Mouse (Mus musculus) heart, adult 18-20 months (tissue): Measurements from ENCODE around the gene Rnf115. TPM values are rescaled to one million over a fixed set of nuclear protein-coding genes. Genes with fewer than 3 reads are reported as not detected.

Experiments used
- DNase-seq, 2 experiments: peaks; one replicate each; pipeline ENCODE4 v3.0.0; 2021 to 2022; ENCODE audit warnings: mixed read lengths in 1 of 2
- total RNA-seq, 2 experiments: library from RNA; stranded (reverse); gene quantifications; 2 replicates each; pipeline ENCODE4 v1.2.3; 2021

Rnf115 gene
- total RNA-seq, 2 experiments from 2014 or later, result 22.5 to 22.6 TPM

DNA sequence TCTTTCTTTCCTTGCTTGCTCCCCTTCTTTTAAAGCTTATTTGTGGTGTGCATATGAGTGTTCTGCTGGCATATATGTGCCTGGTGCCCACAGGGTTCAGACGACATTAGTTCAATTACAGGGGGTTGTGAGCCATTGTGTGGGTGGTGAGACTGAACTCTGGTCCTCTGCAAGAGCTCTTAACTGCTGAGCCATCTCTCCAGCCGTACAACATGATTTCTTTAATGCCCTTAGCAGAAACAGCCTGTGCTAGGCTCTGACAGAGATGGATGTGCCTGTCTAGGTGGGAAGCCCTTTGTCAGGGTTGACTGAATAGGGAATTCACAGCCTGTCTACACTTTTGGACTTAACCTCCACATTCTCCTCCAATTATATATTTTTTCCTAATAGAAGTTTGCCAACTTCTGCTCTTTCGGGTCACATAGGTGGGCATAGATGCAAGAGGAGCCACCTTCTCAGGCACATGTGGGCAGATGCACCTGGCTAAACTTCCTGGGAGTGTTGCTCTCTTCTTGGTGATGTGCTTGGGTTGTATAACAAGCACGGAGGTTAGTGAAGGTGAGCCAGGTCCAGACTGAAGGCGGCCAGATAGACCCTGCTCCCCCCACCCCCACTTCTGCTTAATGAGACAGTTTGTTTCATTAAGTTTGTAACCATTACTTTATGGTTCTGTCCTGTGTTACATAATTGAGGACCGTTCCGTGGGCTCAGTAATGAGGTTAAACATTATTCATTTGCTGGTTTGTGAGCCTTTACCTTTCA is 107.3 kb downstream of the Rnf115 start:
- no peak for DNase-seq

DNA sequence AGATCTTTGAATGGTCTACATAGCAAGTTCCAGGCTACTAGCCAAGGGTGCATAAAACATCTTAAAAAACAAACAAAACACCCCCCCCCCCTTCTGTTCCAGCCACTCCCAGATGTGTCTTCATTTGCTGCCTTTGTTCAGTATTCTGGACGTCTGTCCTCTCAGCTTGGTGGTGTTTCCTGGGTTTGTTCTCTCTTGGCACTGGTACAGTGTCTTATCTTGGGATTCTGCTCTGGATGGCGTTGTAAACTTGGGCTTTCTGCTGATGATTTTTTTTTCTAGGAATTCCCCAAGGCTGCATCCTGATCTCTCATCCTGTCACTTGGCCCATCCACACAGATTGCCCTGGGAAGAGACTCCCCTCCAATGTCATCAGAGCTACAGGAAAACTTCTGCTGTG is 109.0 kb downstream of the Rnf115 start:
- no peak for DNase-seq

DNA sequence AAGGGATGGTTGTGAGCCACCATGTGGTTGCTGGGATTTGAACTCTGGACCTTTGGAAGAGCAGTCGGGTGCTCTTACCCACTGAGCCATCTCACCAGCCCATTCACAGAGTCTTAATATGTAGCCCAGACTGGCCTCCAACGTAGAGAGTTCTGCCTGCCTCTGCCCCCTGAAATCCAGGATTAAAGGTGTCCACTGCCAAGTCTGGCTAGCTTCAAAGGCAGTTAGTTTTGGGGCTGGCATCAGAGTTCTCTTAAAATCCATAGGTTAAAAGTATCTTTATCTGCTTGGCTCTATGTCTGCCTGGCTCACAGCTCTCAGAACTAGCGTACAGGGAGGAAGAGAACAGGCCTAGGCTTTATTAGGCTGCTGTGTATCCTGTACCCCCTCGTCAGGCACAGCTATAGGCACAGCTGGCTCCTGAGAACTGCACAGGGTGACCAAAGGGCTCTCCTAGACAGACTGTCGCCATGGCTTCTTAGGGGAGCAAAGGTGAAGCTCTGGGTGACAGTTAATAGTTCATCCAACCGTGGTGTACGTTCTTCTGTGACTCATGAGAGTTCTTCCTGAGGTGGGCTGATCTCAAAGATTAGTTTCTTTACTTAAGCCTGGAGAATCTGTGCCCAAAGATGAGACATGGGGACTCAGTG is 111.7 kb downstream of the Rnf115 start:
- no peak for DNase-seq

Other genes with a start within 250 kb of the Rnf115 start
- 100 to 1,000 TPM; 279 to 290 TPM for gene Hfe2, start 202.5 kb upstream of the Rnf115 start, total RNA-seq
- gene Txnip, start 169.7 kb upstream of the Rnf115 start, total RNA-seq, result 100 to 1,000 TPM; 435 to 530 TPM
- 1 to 10 TPM; 1.6 to 1.9 TPM for gene Gm16253, start 150.7 kb upstream of the Rnf115 start, total RNA-seq
- gene Polr3gl, start 133.5 kb upstream of the Rnf115 start, total RNA-seq, result 10 to 100 TPM; 26.7 to 30.5 TPM
- 1 to 10 TPM in 1 of 2 experiments, under 1 TPM in 1; 0.59 to 1.4 TPM for gene Ankrd34a, start 131.0 kb upstream of the Rnf115 start, total RNA-seq
- gene Lix1l, start 126.5 kb upstream of the Rnf115 start, total RNA-seq, result 10 to 100 TPM; 24.4 to 27.4 TPM
- gene Rbm8a, start 97.7 kb upstream of the Rnf115 start, total RNA-seq, result 10 to 100 TPM; 36.5 to 37.2 TPM
- 10 to 100 TPM; 32.7 to 36.3 TPM for gene Pex11b, start 92.3 kb upstream of the Rnf115 start, total RNA-seq
- gene Gm42957, start 92.2 kb upstream of the Rnf115 start, total RNA-seq, result under 1 TPM in 1 of 2 experiments, not detected in 1; 0.18 TPM
- gene Itga10, start 82.1 kb upstream of the Rnf115 start, total RNA-seq, result under 1 TPM; 0.62 to 0.69 TPM
- 1 to 10 TPM; 1.2 to 1.3 TPM for gene Ankrd35, start 57.5 kb upstream of the Rnf115 start, total RNA-seq
- 10 to 100 TPM; 13.4 to 15.3 TPM for gene Pias3, start 31.3 kb upstream of the Rnf115 start, total RNA-seq
- 1 to 10 TPM; 2.7 to 5.3 TPM for gene Nudt17, start 19.1 kb upstream of the Rnf115 start, total RNA-seq
- 10 to 100 TPM; 23.1 to 26.1 TPM for gene Polr3c, start within 50 bp of the Rnf115 start, total RNA-seq
- gene Pdzk1, start 101.6 kb downstream of the Rnf115 start, total RNA-seq, result not detected
- gene Cd160, start 101.7 kb downstream of the Rnf115 start, total RNA-seq, result not detected
- 10 to 100 TPM; 15.8 to 17.2 TPM for gene Gja5, start 177.0 kb downstream of the Rnf115 start, total RNA-seq
- gene Gpr89, start 177.7 kb downstream of the Rnf115 start, total RNA-seq, result 10 to 100 TPM; 17.8 to 24.3 TPM
- gene Gja8, start 198.4 kb downstream of the Rnf115 start, total RNA-seq, result not detected